22 mouse cellular contexts compared by ENCODE assay signal in genomic region chr4:113263363-113264060, GRCm38 (mm10). TPM values are rescaled to one million over a fixed set of nuclear protein-coding genes. Genes with fewer than 3 reads are reported as not detected.
"Had no signal": no experiment of that assay in that cellular context is flagged by ENCODE, and none has a peak within 500 bp of the region (broad histone marks: within the 10 kb centered on the region; RNA-seq: fewer than 3 reads in every experiment).

No protein-coding gene starts in this region.

- DNase-seq: kidney, adult 8-10 months; kidney, postnatal 4 days; left cerebral cortex, postnatal 4 days; lung, adult 2 months; lung, postnatal 36 days; right cerebral cortex, postnatal 14 days; thymus, postnatal 14 days had no signal

- H3K27ac ChIP-seq: kidney, postnatal 0 days; layer of hippocampus, adult 2 months; limb, embryonic 13.5 days; midbrain, embryonic 13.5 days; neural tube, embryonic 12.5 days had no signal

- H3K27me3 ChIP-seq: limb, embryonic 13.5 days; midbrain, embryonic 13.5 days; neural tube, embryonic 12.5 days had no signal

- H3K4me2 ChIP-seq: limb, embryonic 13.5 days; midbrain, embryonic 13.5 days; neural tube, embryonic 12.5 days had no signal

- H3K9ac ChIP-seq: limb, embryonic 13.5 days; midbrain, embryonic 13.5 days; neural tube, embryonic 12.5 days had no signal

- H3K36me3 ChIP-seq: limb, embryonic 13.5 days; midbrain, embryonic 13.5 days; neural tube, embryonic 12.5 days had no signal

- H3K4me3 ChIP-seq: layer of hippocampus, adult 2 months; limb, embryonic 13.5 days; midbrain, embryonic 13.5 days; neural tube, embryonic 12.5 days had no signal

- ATAC-seq: hindbrain, embryonic 16.5 days; inflammation-experienced regulatory T-cells, adult 6 months; lung, postnatal 0 days; midbrain, embryonic 13.5 days had no signal

- H3K4me1 ChIP-seq: limb, embryonic 13.5 days; midbrain, embryonic 13.5 days; neural tube, embryonic 12.5 days had no signal

RNA-seq across cellular contexts. Expression of gene Skint6, which starts 23.3 kb away (rescaled TPM):
- total RNA-seq: layer of hippocampus, adult 2 months; layer of hippocampus, postnatal 14 days; left cerebral cortex, adult 18-20 months; left cerebral cortex, postnatal 10 days; left cerebral cortex, postnatal 4 days; megakaryocyte progenitor cell, adult 5-6 weeks; monocyte, adult 5-6 weeks; neutrophil, adult 5-6 weeks had no signal
- polyA plus RNA-seq: hindbrain, embryonic 16.5 days; inflammation-experienced regulatory T-cells, adult 6 months; kidney, postnatal 0 days; limb, embryonic 13.5 days; lung, adult 2 months; lung, postnatal 0 days; midbrain, embryonic 13.5 days; neural tube, embryonic 12.5 days; spleen, adult 2 months had no signal
